Mouse (Mus musculus) layer of hippocampus, adult 2 months (tissue): ENCODE results near the gene Spata16. TPM values are rescaled to one million over a fixed set of nuclear protein-coding genes. Genes with fewer than 3 reads are reported as not detected.

ENCODE experiments used
- DNase-seq, 2 experiments: peaks; one replicate each; pipeline ENCODE4 v3.0.0; 2022; ENCODE audit warnings: low spot score in 2 of 2
- H3K27ac ChIP-seq: fragments of 200-600 bp; 2 replicates; pipeline ENCODE4 v1.8.1; 2022
- H3K4me3 ChIP-seq: fragments of 200-600 bp; 2 replicates; pipeline ENCODE4 v1.8.1; 2022; ENCODE audit warnings: mild to moderate bottlenecking
- CTCF ChIP-seq: fragments of 200-600 bp; conservative IDR thresholded peaks from 2 replicates; pipeline ENCODE4 v1.8.1; 2022; ENCODE audit warnings: antibody characterized with exemption, mild to moderate bottlenecking, moderate library complexity
- total RNA-seq, 2 experiments: library from RNA; stranded (reverse); gene quantifications; 2 replicates each; pipeline ENCODE4 v1.2.3; 2021

Gene Spata16
- total RNA-seq, 2 experiments from 2014 or later = not detected

- DNase-seq = no peak
- no peak overlapping the region for H3K4me3 ChIP-seq
- no peak overlapping the region for H3K27ac ChIP-seq
- TF ChIP-seq CTCF = no peak
These were observed 115.0 kb downstream of the Spata16 start for GRCm38 (mm10) chr3:26752441-26752840.

GRCm38 (mm10) chr3:26793334-26794101 lies 156.1 kb downstream of the Spata16 start:
- no peak overlapping the region for H3K4me3 ChIP-seq
- no peak overlapping the region for H3K27ac ChIP-seq
- no peak for DNase-seq
- TF ChIP-seq CTCF = peak; percentile 21; the same call in 1 of the 2 replicates

GRCm38 (mm10) chr3:26795851-26796538 lies 158.6 kb downstream of the Spata16 start:
- TF ChIP-seq CTCF = no peak
- no peak overlapping the region for H3K4me3 ChIP-seq
- no peak for DNase-seq
- H3K27ac ChIP-seq = no peak overlapping the region

- H3K4me3 ChIP-seq = no peak overlapping the region
- DNase-seq = no peak
- TF ChIP-seq CTCF = no peak
- no peak overlapping the region for H3K27ac ChIP-seq
These were observed 159.5 kb downstream of the Spata16 start for GRCm38 (mm10) chr3:26796954-26797353.

- TF ChIP-seq CTCF = no peak
- Histone ChIP-seq H3K27ac (no peak overlapping the region), H3K4me3 (no peak overlapping the region)
- DNase-seq = no peak
These were observed 176.9 kb downstream of the Spata16 start for GRCm38 (mm10) chr3:26814307-26814706.

- TF ChIP-seq CTCF = no peak
- no peak for DNase-seq
- no peak overlapping the region for H3K27ac ChIP-seq
- no peak overlapping the region for H3K4me3 ChIP-seq
These were observed 178.3 kb downstream of the Spata16 start for GRCm38 (mm10) chr3:26815764-26816163.

GRCm38 (mm10) chr3:26819398-26819797 lies 182.0 kb downstream of the Spata16 start:
- H3K4me3 ChIP-seq = no peak overlapping the region
- no peak overlapping the region for H3K27ac ChIP-seq
- DNase-seq = no peak
- TF ChIP-seq CTCF = no peak

GRCm38 (mm10) chr3:26826958-26827839 lies 189.8 kb downstream of the Spata16 start:
- Histone ChIP-seq H3K27ac (peak overlapping the region; percentile 46), H3K4me3 (no peak overlapping the region)
- no peak for DNase-seq
- TF ChIP-seq CTCF = no peak

GRCm38 (mm10) chr3:26832954-26833353 lies 195.5 kb downstream of the Spata16 start:
- TF ChIP-seq CTCF = no peak
- no peak overlapping the region for H3K27ac ChIP-seq
- no peak for DNase-seq
- no peak overlapping the region for H3K4me3 ChIP-seq

- DNase-seq = peak; percentile 34 to 50
- Histone ChIP-seq H3K27ac (no peak overlapping the region), H3K4me3 (no peak overlapping the region)
- TF ChIP-seq CTCF = peak; percentile 77
These were observed 197.0 kb downstream of the Spata16 start for GRCm38 (mm10) chr3:26834178-26835050.

- TF ChIP-seq CTCF = no peak
- no peak for DNase-seq
- no peak overlapping the region for H3K4me3 ChIP-seq
- H3K27ac ChIP-seq = no peak overlapping the region
These were observed 197.8 kb downstream of the Spata16 start for GRCm38 (mm10) chr3:26835051-26835755.

GRCm38 (mm10) chr3:26845041-26845440 lies 207.6 kb downstream of the Spata16 start:
- H3K27ac ChIP-seq = no peak overlapping the region
- DNase-seq = peak; percentile 74 to 84

More at GRCm38 (mm10) chr3:26845041-26845440, 207.6 kb downstream of the Spata16 start:
- no peak overlapping the region for H3K4me3 ChIP-seq
- TF ChIP-seq CTCF = peak; percentile 21; the same call in 1 of the 2 replicates
